Mouse (Mus musculus) neural tube, embryonic 13.5 days (tissue): ENCODE measurements around the gene Asxl2. TPM values are rescaled to one million over a fixed set of nuclear protein-coding genes. Genes with fewer than 3 reads are reported as not detected.

ENCODE experiments used
- ATAC-seq: fragments of 200-750 bp; cut with Nextera tagmentation; 2 replicates; pipeline ENCODE4 v1.8.0; 2017; ENCODE audit warnings: low read depth, mild to moderate bottlenecking, moderate TSS enrichment, moderate library complexity
- H3K27ac ChIP-seq: fragments of 300-500 bp; sonication (generic); replicated peaks from 2 replicates; pipeline ENCODE4 v1.5.1; 2015; ENCODE audit warnings: moderate library complexity, mild to moderate bottlenecking, inconsistent platforms
- H3K27me3 ChIP-seq: fragments of 300-500 bp; sonication (generic); 2 replicates; pipeline ENCODE4 v1.6.1; 2015; ENCODE audit warnings: mild to moderate bottlenecking, inconsistent platforms
- H3K36me3 ChIP-seq: fragments of 300-500 bp; sonication (generic); 2 replicates; pipeline ENCODE4 v1.6.1; 2015; ENCODE audit warnings: mild to moderate bottlenecking, inconsistent platforms
- H3K4me1 ChIP-seq: fragments of 300-500 bp; sonication (generic); replicated peaks from 2 replicates; pipeline ENCODE4 v1.6.1; 2015; ENCODE audit warnings: inconsistent platforms
- H3K4me2 ChIP-seq: fragments of 300-500 bp; sonication (generic); 2 replicates; pipeline ENCODE4 v1.6.1; 2015; ENCODE audit warnings: inconsistent platforms, mild to moderate bottlenecking, moderate library complexity
- H3K4me3 ChIP-seq: fragments of 300-500 bp; sonication (generic); 2 replicates; pipeline ENCODE4 v1.5.1; 2015; ENCODE audit warnings: mild to moderate bottlenecking, inconsistent platforms
- H3K9ac ChIP-seq: fragments of 300-500 bp; sonication (generic); 2 replicates; pipeline ENCODE4 v1.6.1; 2015; ENCODE audit warnings: moderate library complexity, mild to moderate bottlenecking, inconsistent platforms
- H3K9me3 ChIP-seq: fragments of 300-500 bp; sonication (generic); 2 replicates; pipeline ENCODE4 v1.6.1; 2016; ENCODE audit warnings: inconsistent platforms
- WGBS: fragments of 180-500 bp; shearing (Covaris S2); methylation state at CpG from one replicate; pipeline ENCODE4 v1.1.7; 2015; 5-methylcytosine and 5-hydroxymethylcytosine counted together
- polyA plus RNA-seq: library from polyadenylated mRNA; unstranded; fragments of >200 nt; fragmentation: Nextera tagmentation; extraction: Ambion mirVana; gene quantifications from 2 replicates; pipeline ENCODE4 v1.2.1, GENCODE M21; 2015

Asxl2 gene
- polyA plus RNA-seq, 1 experiment from 2014 or later = 13.4 TPM

- Histone ChIP-seq H3K4me3 (no peak overlapping the region), H3K27ac (no peak overlapping the region), H3K4me1 (peaks cover 5% of the 10 kb centered on the region; the same call in 1 of the 2 replicates), H3K27me3 (no peaks in the 10 kb centered on the region), H3K9ac (no peak overlapping the region), H3K4me2 (0 out of 2 replicates have a peak overlapping the region, but pooled peaks have one; percentile 25), H3K9me3 (no peaks in the 10 kb centered on the region), H3K36me3 (no peaks in the 10 kb centered on the region)
- 14% methylated on average over 13 of the region's 13 CpGs for WGBS
- ATAC-seq = no peak
Measured at GRCm38 (mm10) chr12:3550280-3550679, 123.6 kb downstream of the Asxl2 start.

Other genes starting within 250 kb of the Asxl2 start
- 165 and 169 TPM in 2 replicates for gene Rab10, start 116.9 kb upstream of the Asxl2 start, polyA plus RNA-seq
- 76.3 and 77.3 TPM in 2 replicates for gene Kif3c, start 61.7 kb upstream of the Asxl2 start, polyA plus RNA-seq
- 41.3 and 44.8 TPM in 2 replicates for gene Dtnb, start 145.5 kb downstream of the Asxl2 start, polyA plus RNA-seq